Mouse (Mus musculus) liver, embryonic 14.5 days (tissue): ENCODE data around the gene Sgk1.

Experiments
- CTCF ChIP-seq: IDR thresholded peaks from 2 replicates; pipeline ENCODE4 v1.5.1; 2016; ENCODE audit warnings: antibody characterized with exemption, low read depth, control low read depth
- EP300 ChIP-seq: IDR thresholded peaks from 2 replicates; pipeline ENCODE4 v1.6.1; 2016; ENCODE audit warnings: antibody characterized with exemption, low read depth

GRCm38 (mm10) chr10:21868623-21869022 is 13.4 kb upstream of the Sgk1 start:
- TF ChIP-seq CTCF (no peak), EP300 (no peak)
